Mouse (Mus musculus) kidney, adult 11 months (tissue): Measurements from ENCODE around the gene Hyal2.

Source experiments
- DNase-seq: peaks from one replicate; pipeline ENCODE4 v3.0.0; 2022

Gene Hyal2

GRCm38 (mm10) chr9:107612945-107613569 is 45.3 kb downstream of the Hyal2 start:
- DNase-seq, result no peak

- no peak for DNase-seq
Measured at GRCm38 (mm10) chr9:107615035-107615434, 47.3 kb downstream of the Hyal2 start.

GRCm38 (mm10) chr9:107617461-107617860 is 49.7 kb downstream of the Hyal2 start:
- no peak for DNase-seq

- no peak for DNase-seq
Measured at GRCm38 (mm10) chr9:107618098-107618497, 50.4 kb downstream of the Hyal2 start.

GRCm38 (mm10) chr9:107618778-107619545 is 51.2 kb downstream of the Hyal2 start:
- peak; percentile 89 for DNase-seq

GRCm38 (mm10) chr9:107619546-107619879 is 51.8 kb downstream of the Hyal2 start:
- no peak for DNase-seq

GRCm38 (mm10) chr9:107620954-107621353 is 53.2 kb downstream of the Hyal2 start:
- DNase-seq, result no peak
